Mouse (Mus musculus) CH12.LX (cell line): ENCODE measurements around the gene Loxl3. TPM values are rescaled to one million over a fixed set of nuclear protein-coding genes. Genes with fewer than 3 reads are reported as not detected.
A peak's percentile ranks its signal among the peaks of the same experiment; 100 is the strongest.

Experiments
- DNase-seq: peaks from one replicate; pipeline ENCODE4 v3.0.0-alpha.2; 2013; ENCODE audit errors: extremely low read depth
- H3K27ac ChIP-seq: 2 replicates; pipeline ENCODE4 v1.5.1; 2012; ENCODE audit warnings: low read depth, mild to moderate bottlenecking, control low read depth, moderate library complexity; ENCODE audit not compliant: insufficient read depth
- H3K27me3 ChIP-seq: replicated peaks from 2 replicates; pipeline ENCODE3; 2012; ENCODE audit warnings: inconsistent platforms
- H3K36me3 ChIP-seq, 2 experiments: replicated peaks in 1 of 2; 2 replicates each; pipeline versions ENCODE3 to v1.6.1; 2012; ENCODE audit warnings: inconsistent platforms in 1 of 2, low read length in 1 of 2, mild to moderate bottlenecking in 1 of 2, mixed read lengths in 1 of 2, moderate library complexity in 1 of 2; ENCODE audit not compliant: control insufficient read depth in 1 of 2, insufficient read depth in 1 of 2
- H3K4me1 ChIP-seq, 2 experiments: 2 replicates each; pipeline ENCODE4 v1.6.1; 2012; ENCODE audit warnings: inconsistent platforms in 1 of 2, moderate library complexity in 1 of 2; ENCODE audit not compliant: insufficient read depth in 2 of 2, control insufficient read depth in 1 of 2
- H3K4me2 ChIP-seq: 2 replicates; pipeline ENCODE4 v1.6.1; 2012; ENCODE audit warnings: low read depth, mild to moderate bottlenecking, control low read depth; ENCODE audit not compliant: poor library complexity, insufficient read depth, severe bottlenecking
- H3K4me3 ChIP-seq, 3 experiments: fragments of 150-350 bp in 1 of 3; sonication (generic) in 1 of 3; replicated peaks in 1 of 3; 2 replicates each; pipeline versions ENCODE3 to v1.5.1; 2011 to 2012; ENCODE audit warnings: low read depth in 2 of 3, low read length in 2 of 3, mild to moderate bottlenecking in 2 of 3, moderate library complexity in 2 of 3, control low read depth in 1 of 3, improper control_type of control experiment in 1 of 3, inconsistent platforms in 1 of 3, mixed read lengths in 1 of 3; ENCODE audit not compliant: poor library complexity in 1 of 3
- H3K79me2 ChIP-seq: replicated peaks from 2 replicates; pipeline ENCODE4 v1.6.1; 2012; ENCODE audit warnings: mild to moderate bottlenecking, moderate library complexity; ENCODE audit not compliant: control insufficient read depth, poor library complexity, insufficient read depth, severe bottlenecking; ENCODE audit errors: extremely low read depth
- H3K9ac ChIP-seq: 2 replicates; pipeline ENCODE4 v1.6.1; 2012; ENCODE audit warnings: low read depth, mild to moderate bottlenecking, control low read depth, moderate library complexity; ENCODE audit not compliant: insufficient read depth
- H3K9me3 ChIP-seq: replicated peaks from 2 replicates; pipeline ENCODE3; 2012; ENCODE audit warnings: low read length, inconsistent platforms, mixed read lengths
- BHLHE40 ChIP-seq: IDR thresholded peaks from 2 replicates; pipeline ENCODE4 v1.6.1; 2011; ENCODE audit warnings: mild to moderate bottlenecking, low read depth, low read length, improper control_type of control experiment
- ELF1 ChIP-seq: IDR thresholded peaks from 2 replicates; pipeline ENCODE4 v1.6.1; 2014; ENCODE audit warnings: low read depth, mild to moderate bottlenecking, inconsistent platforms, low read length, improper control_type of control experiment
- HCFC1 ChIP-seq: IDR thresholded peaks from 2 replicates; pipeline ENCODE4 v1.6.1; 2012; ENCODE audit warnings: low read depth, mild to moderate bottlenecking, inconsistent platforms, low read length, improper control_type of control experiment
- IRF4 ChIP-seq: IDR thresholded peaks from 2 replicates; pipeline ENCODE4 v1.6.1; 2014; ENCODE audit warnings: low read depth, mild to moderate bottlenecking, inconsistent platforms, low read length, improper control_type of control experiment
- JUND ChIP-seq: conservative IDR thresholded peaks from 2 replicates; pipeline ENCODE4 v1.6.1; 2011; ENCODE audit warnings: low read depth, low read length, improper control_type of control experiment
- KAT2A ChIP-seq: IDR thresholded peaks from 2 replicates; pipeline ENCODE4 v1.6.1; 2012; ENCODE audit warnings: low read length, improper control_type of control experiment, inconsistent platforms; ENCODE audit not compliant: insufficient replicate concordance
- MAFK ChIP-seq: IDR thresholded peaks from 2 replicates; pipeline ENCODE4 v1.6.1; 2011; ENCODE audit warnings: low read length, improper control_type of control experiment; ENCODE audit not compliant: insufficient replicate concordance
- MAZ ChIP-seq: IDR thresholded peaks from 2 replicates; pipeline ENCODE4 v1.6.1; 2012; ENCODE audit warnings: low read depth, mild to moderate bottlenecking, inconsistent platforms, low read length, improper control_type of control experiment, moderate library complexity
- PAX5 ChIP-seq: IDR thresholded peaks from 2 replicates; pipeline ENCODE4 v1.6.1; 2012; ENCODE audit warnings: low read length, inconsistent platforms, mixed read lengths
- POLR2A ChIP-seq: IDR thresholded peaks from 2 replicates; pipeline ENCODE4 v1.6.1; 2011; ENCODE audit warnings: low read depth, mild to moderate bottlenecking, improper control_type of control experiment, low read length
- POLR2AphosphoS2 ChIP-seq: IDR thresholded peaks from 2 replicates; pipeline ENCODE4 v1.6.1; 2011; ENCODE audit warnings: low read depth, low read length, improper control_type of control experiment
- SMC3 ChIP-seq: IDR thresholded peaks from 2 replicates; pipeline ENCODE4 v1.6.1; 2011; ENCODE audit warnings: low read depth, low read length, improper control_type of control experiment
- UBTF ChIP-seq: IDR thresholded peaks from 2 replicates; pipeline ENCODE4 v1.6.1; 2012; ENCODE audit warnings: low read depth, mild to moderate bottlenecking, inconsistent platforms, low read length, improper control_type of control experiment, moderate library complexity
- USF1 ChIP-seq: IDR thresholded peaks from 2 replicates; pipeline ENCODE4 v1.6.1; 2014; ENCODE audit warnings: low read depth, mild to moderate bottlenecking, inconsistent platforms, low read length, improper control_type of control experiment
- ZNF384 ChIP-seq: IDR thresholded peaks from 2 replicates; pipeline ENCODE4 v1.6.1; 2012; ENCODE audit warnings: low read depth, low read length, improper control_type of control experiment, inconsistent platforms
- dilution Hi-C: fragments of 300-500 bp; cut with MboI; formaldehyde crosslinking; loops from 2 replicates; pipeline ENCODE4 v1.14.3; 2020; ENCODE audit warnings: low sequenced_read_pairs; ENCODE audit not compliant: extremely low pct_unique_long_range_greater_than_20kb, extremely low pct_ligation_motif_present
- in situ Hi-C: fragments of 300-500 bp; cut with MboI; formaldehyde crosslinking; loops from 3 replicates; pipeline ENCODE4 v1.14.3; 2019; ENCODE audit warnings: low sequenced_read_pairs, low pct_ligation_motif_present, low pct_unique_long_range_greater_than_20kb, mixed read lengths
- polyA plus RNA-seq: library from polyadenylated mRNA; unstranded; fragments of >175 nt; gene quantifications from 2 replicates; pipeline ENCODE4 v1.2.1, GENCODE M21; 2012; ENCODE audit warnings: low read depth; ENCODE audit not compliant: insufficient read length
- total RNA-seq, 2 experiments: library from RNA; depleted of rRNA; stranded (reverse); fragments of 300-350 nt in 1 of 2; fragments of >200 nt in 1 of 2; gene quantifications; 2 replicates each; pipeline ENCODE4 v1.2.3; 2012 to 2014

The Loxl3 gene
- total and polyA plus RNA-seq, 3 experiments = 0.05 to 0.93 (median 0.74) TPM

- no peak within 1 kb of the TSS for H3K9ac ChIP-seq
- H3K27me3 ChIP-seq = no peaks in the 10 kb centered on the region
- H3K36me3 ChIP-seq = peaks cover 20 to 61% of the 10 kb centered on the region in 2 experiments
- no peak within 1 kb of the TSS for H3K4me2 ChIP-seq
- H3K27ac ChIP-seq = no peak within 1 kb of the TSS
- H3K9me3 ChIP-seq = no peaks in the 10 kb centered on the region
- H3K4me1 ChIP-seq = peaks cover 8 to 17% of the 10 kb centered on the region in 2 experiments
- H3K4me3 ChIP-seq = no peak within 1 kb of the TSS
- dilution Hi-C loops = no loop called here
- peaks cover 32% of the 10 kb centered on the region for H3K79me2 ChIP-seq
- in situ Hi-C loops = no loop called here
- DNase-seq = no peak
- peak; percentile 77 for TF ChIP-seq HCFC1
- TF ChIP-seq USF1 = no peak
These were observed 23.8 kb downstream of the Loxl3 start, which contains the start of gene Dqx1 for GRCm38 (mm10) chr6:83057790-83058189. Gene Dqx1 (plus strand): TSS chr6:83057844.

GRCm38 (mm10) chr6:83058725-83059124 lies 24.8 kb downstream of the Loxl3 start:
- in situ Hi-C loops = no loop called here
- Histone ChIP-seq H3K27ac (no peak overlapping the region), H3K4me2 (no peak overlapping the region), H3K79me2 (peaks cover 23% of the 10 kb centered on the region), H3K4me1 (peaks cover 8 to 17% of the 10 kb centered on the region in 2 experiments), H3K9me3 (no peaks in the 10 kb centered on the region), H3K4me3 (no peak overlapping the region), H3K27me3 (no peaks in the 10 kb centered on the region), H3K9ac (no peak overlapping the region), H3K36me3 (peaks cover 20 to 68% of the 10 kb centered on the region in 2 experiments)
- no peak for DNase-seq
- TF ChIP-seq ZNF384 = no peak
- TF ChIP-seq POLR2A = peak; percentile 0; the same call in 1 of the 2 replicates
- peak; percentile 55 for TF ChIP-seq POLR2AphosphoS2
- TF ChIP-seq JUND = no peak
- dilution Hi-C loops = no loop called here

- H3K4me1 ChIP-seq = no peaks in the 10 kb centered on the region
- no peak overlapping the region for H3K9ac ChIP-seq
- TF ChIP-seq POLR2AphosphoS2 (no peak), UBTF (no peak), PAX5 (no peak), MAFK (no peak), POLR2A (no peak), IRF4 (no peak), BHLHE40 (no peak), MAZ (no peak), SMC3 (no peak), KAT2A (no peak), ELF1 (no peak)
- in situ Hi-C loops (no loop called here), dilution Hi-C loops (no loop called here)
- H3K79me2 ChIP-seq = no peaks in the 10 kb centered on the region
- peaks cover 0 to 42% of the 10 kb centered on the region in 2 experiments for H3K36me3 ChIP-seq
- no peak overlapping the region for H3K27ac ChIP-seq
- no peak for DNase-seq
- peaks cover 27% of the 10 kb centered on the region for H3K9me3 ChIP-seq
- H3K27me3 ChIP-seq = no peaks in the 10 kb centered on the region
- H3K4me3 ChIP-seq = no peak overlapping the region
- H3K4me2 ChIP-seq = no peak overlapping the region
These were observed 32.0 kb downstream of the Loxl3 start for GRCm38 (mm10) chr6:83065995-83066394.
